Mouse (Mus musculus) ES-E14 (cell line): ENCODE data around the gene Tbx20. TPM values are rescaled to one million over a fixed set of nuclear protein-coding genes. Genes with fewer than 3 reads are reported as not detected.

Experiments used
- DNase-seq: peaks from one replicate; pipeline ENCODE4 v3.0.0-alpha.2; 2013; ENCODE audit warnings: low read depth, low spot score
- H3K27ac ChIP-seq: 2 replicates; pipeline ENCODE4 v1.5.1; 2012; ENCODE audit warnings: low read depth, mild to moderate bottlenecking, low read length, moderate library complexity, mixed read lengths; ENCODE audit not compliant: poor library complexity, insufficient read depth, severe bottlenecking
- H3K36me3 ChIP-seq: 2 replicates; pipeline ENCODE4 v1.6.1; 2012; ENCODE audit warnings: mild to moderate bottlenecking, low read length, moderate library complexity, mixed read lengths; ENCODE audit not compliant: control insufficient read depth, poor library complexity, insufficient read depth, severe bottlenecking
- H3K4me1 ChIP-seq, 2 experiments: fragments of 150-350 bp in 1 of 2; sonication (generic) in 1 of 2; 2 replicates each; pipeline ENCODE4 v1.6.1; 2012; ENCODE audit warnings: low read length in 2 of 2, mild to moderate bottlenecking in 1 of 2, mixed read lengths in 1 of 2; ENCODE audit not compliant: control insufficient read depth in 2 of 2, insufficient read depth in 2 of 2, poor library complexity in 1 of 2
- H3K4me3 ChIP-seq, 2 experiments: fragments of 150-350 bp in 1 of 2; sonication (generic) in 1 of 2; 2 replicates each; pipeline ENCODE4 v1.5.1; 2012; ENCODE audit warnings: low read length in 2 of 2, low read depth in 1 of 2, mild to moderate bottlenecking in 1 of 2, mixed read lengths in 1 of 2; ENCODE audit not compliant: insufficient read depth in 1 of 2, poor library complexity in 1 of 2, severe bottlenecking in 1 of 2
- H3K9ac ChIP-seq: 2 replicates; pipeline ENCODE4 v1.6.1; 2012; ENCODE audit warnings: low read depth, mild to moderate bottlenecking, low read length, mixed read lengths; ENCODE audit not compliant: poor library complexity, insufficient read depth, severe bottlenecking
- H3K9me3 ChIP-seq: fragments of 150-350 bp; sonication (generic); 2 replicates; pipeline ENCODE4 v1.6.1; 2012; ENCODE audit warnings: low read depth, mild to moderate bottlenecking, low read length; ENCODE audit not compliant: control insufficient read depth, insufficient read depth
- CHD2 ChIP-seq: IDR thresholded peaks from 2 replicates; pipeline ENCODE4 v1.6.1; 2014; ENCODE audit warnings: mild to moderate bottlenecking, low read depth, low read length, inconsistent platforms
- HCFC1 ChIP-seq: IDR thresholded peaks from 2 replicates; pipeline ENCODE4 v1.6.1; 2012; ENCODE audit warnings: low read length, inconsistent platforms, borderline replicate concordance; ENCODE audit not compliant: insufficient read depth
- MAFK ChIP-seq: IDR thresholded peaks from 2 replicates; pipeline ENCODE4 v1.6.1; 2014; ENCODE audit warnings: mild to moderate bottlenecking, low read depth, low read length, inconsistent platforms; ENCODE audit not compliant: insufficient read depth
- ZC3H11A ChIP-seq: IDR thresholded peaks from 2 replicates; pipeline ENCODE4 v1.6.1; 2012; ENCODE audit warnings: low read depth, mild to moderate bottlenecking, inconsistent platforms, low read length, borderline replicate concordance
- ZNF384 ChIP-seq: IDR thresholded peaks from 2 replicates; pipeline ENCODE4 v1.6.1; 2012; ENCODE audit warnings: low read depth, low read length, inconsistent platforms
- in situ Hi-C, 2 experiments: fragments of 600-800 bp; cut with MboI; formaldehyde crosslinking; loops; one replicate each; pipeline ENCODE4 v1.15.1; 2025; ENCODE audit warnings: low sequenced_read_pairs in 2 of 2, inconsistent platforms in 1 of 2; ENCODE audit not compliant: unreplicated experiment in 2 of 2
- total RNA-seq: library from RNA; depleted of rRNA; stranded (reverse); fragments of 300-350 nt; gene quantifications from 2 replicates; pipeline ENCODE4 v1.2.3, GENCODE M21; 2012

The Tbx20 gene
- total RNA-seq, 1 experiment: 5.5 TPM

DNA sequence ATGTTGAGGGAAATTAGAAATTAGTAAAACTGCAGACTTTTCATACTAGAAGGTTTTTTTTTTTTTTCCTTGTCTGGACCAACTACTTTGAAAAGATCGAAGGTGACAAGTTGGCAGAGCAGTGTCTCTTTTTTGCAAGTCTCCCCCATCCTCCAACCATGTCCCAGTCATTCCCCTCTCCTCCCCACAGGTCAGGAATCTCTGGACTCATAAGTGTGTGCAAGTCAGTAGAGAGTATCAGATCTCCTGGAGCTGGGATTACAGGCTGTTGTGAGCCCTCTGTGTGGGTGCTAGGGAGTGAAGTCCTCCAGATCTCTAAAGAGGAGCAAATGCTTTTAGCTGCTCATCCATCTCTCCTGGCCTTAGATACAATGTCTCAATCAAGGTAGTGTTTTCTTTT, 1.5 kb upstream of the Tbx20 start:
- no peak overlapping the region for H3K9ac ChIP-seq
- H3K9me3 ChIP-seq: no peaks in the 10 kb centered on the region
- H3K4me1 ChIP-seq: peaks cover 0 to 5% of the 10 kb centered on the region in 2 experiments; a peak in 1 of 4 replicates
- H3K36me3 ChIP-seq: no peaks in the 10 kb centered on the region
- H3K27ac ChIP-seq: no peak overlapping the region
- no peak for TF ChIP-seq CHD2
- TF ChIP-seq MAFK: no peak
- H3K4me3 ChIP-seq: no peak overlapping the region
- in situ Hi-C loops: no loop called here
- DNase-seq: no peak

DNA sequence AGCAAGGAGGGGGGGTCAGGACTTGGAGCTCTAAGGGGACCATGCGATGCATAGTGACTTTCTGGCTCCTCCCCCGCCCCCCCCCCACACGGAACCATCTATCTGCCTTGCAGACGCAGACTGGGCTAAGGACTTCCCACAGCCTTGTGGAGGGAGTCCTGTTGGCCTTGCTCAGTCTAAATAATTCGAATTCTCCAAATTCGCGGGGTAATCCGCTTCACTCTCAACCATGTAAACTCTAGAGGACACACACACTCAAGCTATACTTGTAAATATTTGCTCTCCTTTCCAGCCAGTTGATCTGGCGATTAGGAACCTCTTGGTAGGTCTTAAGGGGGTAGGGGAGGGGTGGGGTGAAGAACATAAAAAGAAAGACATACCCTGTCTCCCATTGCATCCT, 898 bp upstream of the Tbx20 start:
- Histone ChIP-seq H3K4me1 (peaks cover 0 to 7% of the 10 kb centered on the region in 2 experiments; a peak in 1 of 4 replicates), H3K4me3 (no peak overlapping the region), H3K9me3 (no peaks in the 10 kb centered on the region), H3K36me3 (no peaks in the 10 kb centered on the region), H3K9ac (no peak overlapping the region), H3K27ac (no peak overlapping the region)
- TF ChIP-seq MAFK: no peak
- TF ChIP-seq HCFC1: no peak
- TF ChIP-seq ZNF384: no peak
- no peak for TF ChIP-seq CHD2
- TF ChIP-seq ZC3H11A: no peak
- DNase-seq: no peak
- in situ Hi-C loops: no loop called here

DNA sequence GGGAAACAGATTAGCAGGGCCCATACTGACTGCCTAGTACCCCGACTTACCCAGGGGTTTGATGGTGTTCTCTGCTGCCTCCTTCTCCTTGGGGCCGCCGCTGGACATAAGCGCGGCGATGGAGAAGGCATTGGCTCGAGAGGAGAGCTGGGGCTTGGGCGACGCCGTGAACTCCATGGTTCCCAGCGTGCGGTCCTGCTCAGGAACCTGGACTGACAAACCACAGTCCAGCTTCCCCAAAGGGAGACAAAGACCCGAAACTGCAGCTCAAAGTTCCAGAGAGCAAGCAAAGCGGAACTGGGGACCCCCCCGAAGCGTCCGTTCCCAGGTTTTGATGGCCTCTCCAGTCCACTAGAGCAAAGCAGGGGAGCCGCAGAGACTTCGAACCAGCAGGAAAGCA, 434 bp downstream of the Tbx20 start:
- H3K27ac ChIP-seq: no peak overlapping the region
- no peak overlapping the region for H3K9ac ChIP-seq
- H3K4me3 ChIP-seq: peak overlapping the region; percentile 55 to 65
- TF ChIP-seq MAFK: no peak
- no peak for TF ChIP-seq CHD2
- TF ChIP-seq ZC3H11A: no peak
- TF ChIP-seq ZNF384: no peak
- in situ Hi-C loops: loop anchor here in 1 of 2 experiments (25.0 kb wide), 1 partner anchor 214 kb away; no protein-coding TSS in a partner anchor
- H3K4me1 ChIP-seq: peaks cover 0 to 7% of the 10 kb centered on the region in 2 experiments; a peak in 1 of 4 replicates
- H3K9me3 ChIP-seq: no peaks in the 10 kb centered on the region
- H3K36me3 ChIP-seq: no peaks in the 10 kb centered on the region
- no peak for DNase-seq

DNA sequence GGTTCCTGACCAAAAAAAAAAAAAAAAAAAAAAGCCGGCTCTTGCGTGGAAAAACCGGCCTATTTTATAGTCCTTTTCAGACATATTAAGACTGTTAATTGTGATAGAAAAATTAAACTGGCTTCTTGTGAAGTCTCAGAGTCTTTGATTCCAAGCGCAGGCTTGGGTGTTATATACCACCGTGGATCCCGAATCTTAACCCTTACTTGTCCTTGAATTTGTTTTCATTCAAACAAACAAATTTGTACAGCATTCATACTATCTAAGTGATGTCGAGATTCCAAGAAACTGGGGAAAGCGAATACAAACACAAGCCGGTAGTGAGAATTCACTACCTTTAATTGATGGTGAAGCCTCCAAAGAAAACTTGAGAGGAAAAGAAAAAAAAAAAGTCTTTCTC, 932 bp downstream of the Tbx20 start:
- Histone ChIP-seq H3K4me1 (peaks cover 0 to 7% of the 10 kb centered on the region in 2 experiments; a peak in 1 of 4 replicates), H3K9me3 (no peaks in the 10 kb centered on the region), H3K9ac (no peak overlapping the region), H3K4me3 (no peak overlapping the region), H3K36me3 (no peaks in the 10 kb centered on the region), H3K27ac (no peak overlapping the region)
- in situ Hi-C loops: loop anchor here in 1 of 2 experiments (25.0 kb wide), 1 partner anchor 214 kb away; no protein-coding TSS in a partner anchor
- no peak for DNase-seq
- TF ChIP-seq MAFK (no peak), CHD2 (no peak), ZNF384 (no peak), HCFC1 (no peak), ZC3H11A (no peak)

DNA sequence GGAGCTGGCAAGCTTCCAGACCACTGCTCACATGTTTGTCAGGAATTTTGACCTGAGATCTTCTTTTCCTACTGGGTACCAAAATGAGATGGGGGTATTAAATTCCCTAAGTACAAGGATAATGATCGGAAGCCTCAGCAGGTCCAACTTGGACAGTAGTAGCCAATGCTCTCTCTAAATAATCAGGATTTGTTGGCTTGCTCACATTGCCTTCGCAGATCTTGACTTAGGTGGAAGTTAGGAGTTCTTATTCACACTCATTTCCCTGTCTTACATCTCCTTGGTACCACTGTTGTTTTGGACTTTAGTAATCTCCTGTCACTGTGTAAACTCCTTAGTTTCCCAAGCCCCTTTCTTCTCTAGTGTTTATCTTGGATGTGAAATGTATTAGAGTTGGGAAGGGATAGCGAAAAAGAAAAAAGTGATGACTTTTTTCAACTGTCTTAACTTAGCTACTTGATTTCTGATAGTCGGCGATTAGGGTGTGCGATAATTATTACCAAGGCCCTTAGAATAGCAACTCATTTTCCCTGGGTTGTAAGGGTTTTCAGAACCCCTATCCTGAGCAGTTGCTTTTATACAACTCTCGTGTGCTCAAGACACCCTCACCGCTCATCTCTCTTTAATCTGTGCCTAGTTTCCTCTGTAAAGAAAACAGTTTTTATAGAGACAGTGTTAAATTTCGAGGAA, 1.5 kb downstream of the Tbx20 start:
- Histone ChIP-seq H3K27ac (no peak overlapping the region), H3K4me1 (peaks cover 0 to 4% of the 10 kb centered on the region in 2 experiments; a peak in 1 of 4 replicates), H3K9ac (no peak overlapping the region), H3K9me3 (no peaks in the 10 kb centered on the region), H3K36me3 (no peaks in the 10 kb centered on the region), H3K4me3 (no peak overlapping the region)
- no peak for TF ChIP-seq CHD2
- no peak for TF ChIP-seq HCFC1
- no peak for TF ChIP-seq ZC3H11A
- TF ChIP-seq ZNF384: no peak
- no peak for TF ChIP-seq MAFK
- DNase-seq: no peak
- in situ Hi-C loops: loop anchor here in 1 of 2 experiments (25.0 kb wide), 1 partner anchor 215 kb away; no protein-coding TSS in a partner anchor
